Mouse (Mus musculus) bone marrow, adult 2 months (tissue): ENCODE results near the gene Ier5l.

ENCODE experiments used
- CTCF ChIP-seq: fragments of 200-500 bp; IDR thresholded peaks from 2 replicates; pipeline ENCODE4 v1.5.1; 2011; ENCODE audit warnings: low read length, control low read depth; ENCODE audit not compliant: control insufficient read depth, insufficient read depth
- POLR2A ChIP-seq: fragments of 200-500 bp; IDR thresholded peaks from 2 replicates; pipeline ENCODE4 v1.6.1; 2011; ENCODE audit warnings: low read depth, mild to moderate bottlenecking, control low read depth, low read length, borderline replicate concordance; ENCODE audit not compliant: control insufficient read depth

GRCm38 (mm10) chr2:30435326-30436155 is 38.5 kb downstream of the Ier5l start:
- peak; percentile 99 for TF ChIP-seq CTCF
- no peak for TF ChIP-seq POLR2A
